Mouse (Mus musculus): ENCODE measurements around the gene Bcl2l11. TPM values are rescaled to one million over a fixed set of nuclear protein-coding genes. Genes with fewer than 3 reads are reported as not detected.

Gene Bcl2l11
- polyA plus RNA-seq, 1 experiment from 2014 or later = 20.4 TPM

DNA sequence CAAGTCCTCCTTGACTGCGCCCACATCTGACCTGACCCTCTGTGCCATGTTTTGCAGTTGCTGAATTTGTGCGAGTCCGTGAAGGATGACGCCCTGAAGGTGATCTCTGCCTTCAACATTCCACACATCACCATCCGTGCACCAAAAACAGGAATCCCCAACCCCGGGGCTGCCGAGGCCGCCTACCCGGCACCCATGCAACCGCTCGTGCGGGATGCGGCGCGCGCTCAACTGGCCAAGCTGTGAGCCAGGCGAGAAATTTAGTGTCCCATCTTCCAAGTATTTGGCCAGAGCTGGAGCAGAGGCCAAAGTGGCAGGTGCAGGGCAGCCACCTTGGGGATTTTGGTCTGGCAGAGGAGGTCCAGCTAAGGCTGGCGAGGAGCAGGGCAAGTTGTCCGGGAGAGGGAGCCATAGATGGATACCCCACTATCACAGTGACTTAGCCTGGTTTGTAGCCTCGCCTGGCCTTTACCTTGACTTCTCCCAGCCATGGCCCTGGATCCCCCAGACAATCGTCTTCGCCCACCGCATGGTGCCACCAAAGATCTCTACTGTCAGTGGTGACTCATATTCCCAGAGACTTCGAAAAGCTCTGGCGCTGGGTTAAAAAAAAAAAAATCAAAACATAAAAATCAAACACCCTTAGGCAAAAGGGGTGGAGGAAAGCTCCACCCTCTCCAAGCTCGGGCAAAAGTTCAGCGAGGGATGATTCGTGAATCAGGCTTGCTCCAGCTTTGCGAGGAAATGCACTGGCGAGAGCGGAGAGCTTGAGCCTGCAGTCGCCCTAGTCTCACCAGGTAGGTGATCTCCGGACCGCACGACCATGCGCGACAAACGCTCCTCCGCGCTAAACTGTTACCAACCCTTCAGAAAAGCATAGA lies 2.7 kb upstream of the Bcl2l11 start:
- H3K9ac ChIP-seq (ENCODE audit: low read length) = peak overlapping the region; percentile 57
- WGBS = 3% methylated on average over 40 of the region's 40 CpGs

DNA sequence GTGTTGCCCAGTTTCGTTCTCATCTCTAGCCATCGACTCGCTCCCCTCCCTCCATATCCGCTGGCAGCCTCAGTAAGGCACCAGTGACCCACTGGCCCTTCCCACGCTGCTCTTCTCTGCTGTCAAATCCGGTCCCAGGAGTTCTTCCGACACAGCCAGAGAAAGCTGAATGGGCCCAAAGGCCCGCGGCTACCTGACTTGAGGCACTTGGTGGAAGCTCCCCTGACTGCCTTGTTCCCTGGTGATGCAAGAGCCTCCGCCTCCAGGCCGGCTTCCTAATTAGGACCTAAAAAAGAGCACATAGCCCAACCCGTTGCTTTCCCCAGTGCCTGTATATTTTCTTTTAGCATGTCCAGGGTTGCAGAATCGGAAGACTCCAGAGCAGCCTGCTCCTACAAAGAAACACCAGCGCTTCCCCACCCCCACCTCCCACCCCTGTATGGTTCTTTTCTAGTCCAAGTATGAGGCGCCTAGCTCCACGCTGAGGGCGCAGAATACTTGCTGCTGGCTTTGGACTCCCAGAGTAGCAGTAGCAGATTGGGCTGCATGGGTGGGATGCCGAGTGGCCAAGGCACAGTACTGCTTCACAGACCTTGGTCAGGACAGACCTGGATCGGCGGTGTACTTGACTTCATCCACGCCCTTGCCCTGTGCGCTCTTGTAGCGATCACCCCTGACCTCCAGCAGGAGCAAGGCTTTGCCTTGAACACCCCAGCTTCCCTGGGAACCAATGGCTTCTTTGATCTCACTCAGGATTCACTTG lies 1.7 kb upstream of the Bcl2l11 start:
- H3K4me2 ChIP-seq (ENCODE audit: low read depth, low read length) = peak overlapping the region; percentile 94
- peaks cover 3% of the 10 kb centered on the region; the same call in 1 of the 2 replicates for H3K27me3 ChIP-seq (ENCODE audit: control insufficient read depth, insufficient read depth, low read length)
- H3K27ac ChIP-seq (ENCODE audit: low read length) = no peak overlapping the region
- 11% methylated on average over 23 of the region's 23 CpGs for WGBS
- no peaks in the 10 kb centered on the region for H3K9me3 ChIP-seq (replicated peaks; ENCODE audit: control insufficient read depth, low read length)
- peak overlapping the region; percentile 85 for H3K4me3 ChIP-seq (ENCODE audit: low read length)
- no peak for ATAC-seq (replicated peaks; ENCODE audit: extremely low read depth, insufficient read depth, low FRiP score)
- no peaks in the 10 kb centered on the region for H3K36me3 ChIP-seq (ENCODE audit: control insufficient read depth, insufficient read depth)
- peak overlapping the region; percentile 57 for H3K9ac ChIP-seq (ENCODE audit: low read length)
- H3K4me1 ChIP-seq (ENCODE audit: control insufficient read depth, insufficient read depth, low read length) = peaks cover 36% of the 10 kb centered on the region

More for the DNA sequence above, 2.7 kb upstream of the Bcl2l11 start:
- H3K4me2 ChIP-seq (ENCODE audit: low read depth, low read length) = peak overlapping the region; percentile 94
- no peak for ATAC-seq (replicated peaks; ENCODE audit: extremely low read depth, insufficient read depth, low FRiP score)
- peaks cover 3% of the 10 kb centered on the region; the same call in 1 of the 2 replicates for H3K27me3 ChIP-seq (ENCODE audit: control insufficient read depth, insufficient read depth, low read length)
- H3K36me3 ChIP-seq (ENCODE audit: control insufficient read depth, insufficient read depth) = no peaks in the 10 kb centered on the region
- no peak overlapping the region for H3K27ac ChIP-seq (ENCODE audit: low read length)
- H3K4me1 ChIP-seq (ENCODE audit: control insufficient read depth, insufficient read depth, low read length) = peaks cover 26% of the 10 kb centered on the region
- H3K4me3 ChIP-seq (ENCODE audit: low read length) = peak overlapping the region; percentile 85
- H3K9me3 ChIP-seq (replicated peaks; ENCODE audit: control insufficient read depth, low read length) = no peaks in the 10 kb centered on the region

DNA sequence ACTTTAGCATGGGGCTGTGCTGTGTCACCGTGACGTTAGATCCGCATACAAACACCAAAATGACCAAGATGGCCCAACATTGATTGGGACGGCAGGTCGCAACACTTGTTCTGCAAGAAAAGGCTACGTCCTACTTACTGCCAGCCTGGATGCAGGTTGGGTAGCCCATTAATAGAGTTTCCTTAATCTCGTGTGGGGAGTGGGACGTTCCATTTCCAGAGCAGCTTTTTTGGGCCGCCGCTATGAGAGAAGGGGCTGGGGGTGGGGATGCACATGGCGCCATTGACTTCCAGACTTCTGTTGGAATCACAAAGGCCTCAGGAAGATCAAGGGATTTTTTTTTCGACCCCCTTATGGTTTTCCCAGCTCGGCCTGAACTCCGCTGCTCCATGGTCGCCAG lies 1.1 kb upstream of the Bcl2l11 start:
- H3K27ac ChIP-seq (ENCODE audit: low read length) = no peak overlapping the region
- peaks cover 38% of the 10 kb centered on the region for H3K4me1 ChIP-seq (ENCODE audit: control insufficient read depth, insufficient read depth, low read length)
- ATAC-seq (replicated peaks; ENCODE audit: extremely low read depth, insufficient read depth, low FRiP score) = no peak
- peak overlapping the region; percentile 94 for H3K4me2 ChIP-seq (ENCODE audit: low read depth, low read length)
- H3K27me3 ChIP-seq (ENCODE audit: control insufficient read depth, insufficient read depth, low read length) = peaks cover 3% of the 10 kb centered on the region; the same call in 1 of the 2 replicates
- H3K4me3 ChIP-seq (ENCODE audit: low read length) = peak overlapping the region; percentile 85
- peaks cover 3% of the 10 kb centered on the region for H3K36me3 ChIP-seq (ENCODE audit: control insufficient read depth, insufficient read depth)
- WGBS = 14% methylated on average over 15 of the region's 15 CpGs
- no peaks in the 10 kb centered on the region for H3K9me3 ChIP-seq (replicated peaks; ENCODE audit: control insufficient read depth, low read length)
- H3K9ac ChIP-seq (ENCODE audit: low read length) = peak overlapping the region; percentile 71

DNA sequence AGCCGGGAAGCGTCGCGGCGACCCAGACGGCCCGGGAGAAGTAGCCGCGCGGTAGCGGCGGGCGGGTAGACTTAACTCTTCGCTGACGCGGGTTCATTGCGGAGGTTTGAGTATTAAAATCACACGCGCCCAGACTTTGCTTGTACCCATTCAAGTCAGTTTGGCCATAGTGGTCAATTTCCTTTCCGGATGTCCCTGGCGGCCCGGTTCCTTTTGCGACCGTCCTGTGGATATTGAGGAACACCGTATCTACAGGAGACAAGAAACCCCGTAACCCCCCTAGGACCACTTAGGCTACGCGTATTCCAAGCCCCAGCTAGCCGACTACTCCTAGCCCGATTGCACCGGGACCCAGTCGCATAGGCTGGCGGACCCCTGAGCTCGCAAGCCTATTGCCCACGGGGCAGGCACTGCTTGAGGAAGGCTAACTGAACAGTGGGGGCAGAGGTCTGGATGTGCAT lies 783 bp downstream of the Bcl2l11 start:
- Histone ChIP-seq H3K9me3 (replicated peaks; ENCODE audit: control insufficient read depth, low read length) (no peaks in the 10 kb centered on the region), H3K4me2 (ENCODE audit: low read depth, low read length) (peak overlapping the region; percentile 94), H3K4me3 (ENCODE audit: low read length) (peak overlapping the region; percentile 85), H3K36me3 (ENCODE audit: control insufficient read depth, insufficient read depth) (peaks cover 19% of the 10 kb centered on the region), H3K27ac (ENCODE audit: low read length) (peak overlapping the region; percentile 88), H3K27me3 (ENCODE audit: control insufficient read depth, insufficient read depth, low read length) (peaks cover 3% of the 10 kb centered on the region; the same call in 1 of the 2 replicates), H3K9ac (ENCODE audit: low read length) (peak overlapping the region; percentile 83), H3K4me1 (ENCODE audit: control insufficient read depth, insufficient read depth, low read length) (peaks cover 38% of the 10 kb centered on the region)
- under 1% methylated on average over 35 of the region's 35 CpGs for WGBS
- no peak for ATAC-seq (replicated peaks; ENCODE audit: extremely low read depth, insufficient read depth, low FRiP score)

DNA sequence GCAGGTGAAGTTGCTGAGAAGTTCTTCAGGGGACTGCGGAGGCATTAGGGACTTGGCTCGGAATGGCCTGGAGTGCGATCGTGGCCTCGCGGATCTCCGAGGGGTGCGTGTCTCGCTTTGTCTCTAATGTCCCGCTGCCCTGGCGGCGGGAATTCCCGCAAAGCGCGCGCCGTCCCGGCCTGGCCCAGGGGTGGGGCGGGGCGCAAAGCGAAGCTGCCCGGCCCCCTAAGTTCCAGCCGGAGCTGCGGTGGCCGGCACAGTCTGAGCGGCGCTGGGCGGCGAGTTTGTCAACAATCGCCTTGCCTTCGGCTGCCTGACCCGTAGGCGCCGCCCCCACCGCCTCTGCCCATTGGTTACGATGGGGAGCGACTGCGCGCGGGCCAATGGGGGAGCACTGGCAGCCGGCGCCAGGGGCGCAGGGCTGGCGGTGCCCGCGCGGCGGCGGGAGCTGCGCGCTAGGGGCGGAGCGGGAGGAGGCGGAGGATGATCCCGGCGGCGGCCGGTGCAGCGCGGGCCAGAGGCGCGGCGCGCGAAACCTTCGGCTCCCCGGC lies 1.4 kb downstream of the Bcl2l11 start:
- peak overlapping the region; percentile 89 for H3K27ac ChIP-seq (ENCODE audit: low read length)
- H3K4me2 ChIP-seq (ENCODE audit: low read depth, low read length) = peak overlapping the region; percentile 94
- H3K36me3 ChIP-seq (ENCODE audit: control insufficient read depth, insufficient read depth) = peaks cover 21% of the 10 kb centered on the region
- under 1% methylated on average over 60 of the region's 67 CpGs for WGBS
- H3K4me1 ChIP-seq (ENCODE audit: control insufficient read depth, insufficient read depth, low read length) = peaks cover 38% of the 10 kb centered on the region
- H3K27me3 ChIP-seq (ENCODE audit: control insufficient read depth, insufficient read depth, low read length) = peaks cover 3% of the 10 kb centered on the region; the same call in 1 of the 2 replicates
- peak overlapping the region; percentile 83 for H3K9ac ChIP-seq (ENCODE audit: low read length)
- peak overlapping the region; percentile 85 for H3K4me3 ChIP-seq (ENCODE audit: low read length)
- H3K9me3 ChIP-seq (replicated peaks; ENCODE audit: control insufficient read depth, low read length) = no peaks in the 10 kb centered on the region
- peak; percentile 84 for ATAC-seq (replicated peaks; ENCODE audit: extremely low read depth, insufficient read depth, low FRiP score)

DNA sequence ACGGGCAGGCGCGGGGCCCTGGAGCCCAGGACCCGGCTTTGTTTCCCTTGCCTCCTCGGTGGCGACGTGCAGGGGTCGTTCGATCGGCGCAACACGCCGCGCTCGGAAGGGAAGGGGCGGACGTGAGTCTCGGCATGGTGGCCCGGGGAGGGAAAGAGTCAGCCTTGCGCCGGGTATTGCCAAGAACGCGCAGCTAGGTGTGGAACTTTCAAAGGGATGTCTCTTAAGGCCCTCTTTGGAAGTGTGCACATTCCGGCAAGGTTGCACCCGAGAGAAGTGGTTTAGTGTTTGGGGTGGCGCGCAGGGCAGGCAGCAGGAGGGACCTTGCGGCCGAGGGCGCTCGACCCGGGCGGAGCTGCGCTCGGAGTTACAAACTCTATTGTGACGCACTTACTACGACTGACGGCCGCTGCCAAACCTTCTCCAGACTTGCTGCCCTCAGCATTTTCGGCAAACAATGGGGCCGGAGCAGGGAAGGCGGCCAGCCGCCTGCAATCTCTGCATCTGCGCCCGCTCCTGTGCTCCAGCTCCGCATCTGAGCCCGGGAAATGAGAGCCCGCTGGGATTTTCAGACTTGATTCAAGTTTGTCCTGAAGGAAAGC lies 2.0 kb downstream of the Bcl2l11 start:
- under 1% methylated on average over 48 of the region's 48 CpGs for WGBS
- H3K4me2 ChIP-seq (ENCODE audit: low read depth, low read length) = peak overlapping the region; percentile 94
- H3K27me3 ChIP-seq (ENCODE audit: control insufficient read depth, insufficient read depth, low read length) = peaks cover 3% of the 10 kb centered on the region; the same call in 1 of the 2 replicates
- peak; percentile 20 for ATAC-seq (replicated peaks; ENCODE audit: extremely low read depth, insufficient read depth, low FRiP score)
- H3K27ac ChIP-seq (ENCODE audit: low read length) = peak overlapping the region; percentile 89
- H3K4me1 ChIP-seq (ENCODE audit: control insufficient read depth, insufficient read depth, low read length) = peaks cover 36% of the 10 kb centered on the region
- peak overlapping the region; percentile 85 for H3K4me3 ChIP-seq (ENCODE audit: low read length)
- peaks cover 21% of the 10 kb centered on the region for H3K36me3 ChIP-seq (ENCODE audit: control insufficient read depth, insufficient read depth)
- peak overlapping the region; percentile 80 for H3K9ac ChIP-seq (ENCODE audit: low read length)
- no peaks in the 10 kb centered on the region for H3K9me3 ChIP-seq (replicated peaks; ENCODE audit: control insufficient read depth, low read length)

DNA sequence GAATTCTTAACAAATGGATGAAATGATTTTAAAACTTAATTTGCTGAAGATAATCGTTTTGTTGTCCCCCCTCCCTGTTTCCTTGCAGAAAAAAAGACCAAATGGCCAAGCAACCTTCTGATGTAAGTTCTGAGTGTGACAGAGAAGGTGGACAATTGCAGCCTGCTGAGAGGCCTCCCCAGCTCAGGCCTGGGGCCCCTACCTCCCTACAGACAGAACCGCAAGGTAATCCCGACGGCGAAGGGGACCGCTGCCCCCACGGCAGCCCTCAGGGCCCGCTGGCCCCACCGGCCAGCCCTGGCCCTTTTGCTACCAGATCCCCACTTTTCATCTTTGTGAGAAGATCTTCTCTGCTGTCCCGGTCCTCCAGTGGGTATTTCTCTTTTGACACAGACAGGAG lies 2.7 kb downstream of the Bcl2l11 start:
- Histone ChIP-seq H3K9me3 (replicated peaks; ENCODE audit: control insufficient read depth, low read length) (no peaks in the 10 kb centered on the region), H3K4me2 (ENCODE audit: low read depth, low read length) (peak overlapping the region; percentile 94), H3K36me3 (ENCODE audit: control insufficient read depth, insufficient read depth) (peaks cover 23% of the 10 kb centered on the region), H3K27me3 (ENCODE audit: control insufficient read depth, insufficient read depth, low read length) (peaks cover 1% of the 10 kb centered on the region; the same call in 1 of the 2 replicates), H3K4me1 (ENCODE audit: control insufficient read depth, insufficient read depth, low read length) (peaks cover 29% of the 10 kb centered on the region), H3K27ac (ENCODE audit: low read length) (0 out of 2 replicates have a peak overlapping the region, but pooled peaks have one; percentile 23), H3K9ac (ENCODE audit: low read length) (peak overlapping the region; percentile 80), H3K4me3 (ENCODE audit: low read length) (peak overlapping the region; percentile 85)
- WGBS = 41% methylated on average over 10 of the region's 10 CpGs
- ATAC-seq (replicated peaks; ENCODE audit: extremely low read depth, insufficient read depth, low FRiP score) = no peak

DNA sequence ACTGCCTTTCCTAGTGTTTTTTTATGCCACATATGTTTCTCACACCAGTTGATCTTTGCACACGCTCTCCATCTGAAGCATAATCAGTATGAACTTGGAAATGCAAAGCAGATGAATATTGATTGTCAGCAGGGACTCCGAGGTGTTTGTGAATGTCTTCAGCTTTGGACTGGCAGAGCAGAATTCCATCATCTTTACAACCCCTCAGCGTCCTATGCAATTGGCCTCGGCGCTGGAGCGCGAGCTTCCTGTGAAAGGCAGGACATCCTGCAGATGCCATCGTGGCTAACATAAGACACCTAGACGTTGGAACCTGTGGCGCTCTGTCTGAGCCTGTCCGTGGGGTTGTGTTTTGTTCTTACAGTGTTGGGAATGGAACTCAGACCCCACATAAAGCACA lies 5.7 kb downstream of the Bcl2l11 start:
- H3K27ac ChIP-seq (ENCODE audit: low read length) = no peak overlapping the region
- H3K4me3 ChIP-seq (ENCODE audit: low read length) = no peak overlapping the region
- H3K36me3 ChIP-seq (ENCODE audit: control insufficient read depth, insufficient read depth) = peaks cover 28% of the 10 kb centered on the region
- H3K4me1 ChIP-seq (ENCODE audit: control insufficient read depth, insufficient read depth, low read length) = peaks cover 25% of the 10 kb centered on the region
- H3K27me3 ChIP-seq (ENCODE audit: control insufficient read depth, insufficient read depth, low read length) = no peaks in the 10 kb centered on the region
- no peak for ATAC-seq (replicated peaks; ENCODE audit: extremely low read depth, insufficient read depth, low FRiP score)
- WGBS = 88% methylated on average over 11 of the region's 11 CpGs
- H3K9me3 ChIP-seq (replicated peaks; ENCODE audit: control insufficient read depth, low read length) = no peaks in the 10 kb centered on the region
- H3K4me2 ChIP-seq (ENCODE audit: low read depth, low read length) = no peak overlapping the region
- H3K9ac ChIP-seq (ENCODE audit: low read length) = no peak overlapping the region

All from heart, embryonic 16.5 days (tissue).